Mouse (Mus musculus) heart, postnatal 4 days (tissue): Measurements from ENCODE around the gene Gm28079. TPM values are rescaled to one million over a fixed set of nuclear protein-coding genes. Genes with fewer than 3 reads are reported as not detected.
"Not testable (repeated sequence)": the region's sequence is repeated elsewhere in the genome, so short reads cannot be mapped to it uniquely, and the experiment has no call there.

Experiments
- DNase-seq: peaks from one replicate; pipeline ENCODE4 v3.0.0; 2021
- total RNA-seq, 2 experiments: library from RNA; stranded (reverse); gene quantifications; 2 replicates each; pipeline ENCODE4 v1.2.3; 2021

The Gm28079 gene
- total RNA-seq = not detected

GRCm38 (mm10) chrY:70014799-70015198 is at the start of gene Gm28079:
Gene Gm28079, minus strand, starts transcription at chrY:70014899.
- DNase-seq = not testable (repeated sequence)
